Mouse (Mus musculus) lung, adult 2 months (tissue): ENCODE results near the gene Usp21.

ENCODE experiments used
- CTCF ChIP-seq: fragments of 200-500 bp; IDR thresholded peaks from 2 replicates; pipeline ENCODE4 v1.5.1; 2011; ENCODE audit warnings: mild to moderate bottlenecking, low read length, control low read depth; ENCODE audit not compliant: insufficient read depth
- POLR2A ChIP-seq: fragments of 200-500 bp; IDR thresholded peaks from 2 replicates; pipeline ENCODE4 v1.6.1; 2011; ENCODE audit warnings: low read depth, mild to moderate bottlenecking, control low read depth, low read length, borderline replicate concordance; ENCODE audit errors: extremely low read depth

GRCm38 (mm10) chr1:171282086-171282805 is 5.5 kb downstream of the Usp21 start:
- TF ChIP-seq CTCF (no peak), POLR2A (no peak)
